Mouse (Mus musculus): Measurements from ENCODE around the gene Il3ra.

Il3ra gene

GRCm38 (mm10) chr14:14354511-14355359, 8.7 kb downstream of the Il3ra start:
- no peak for DNase-seq (ENCODE audit: low spot score in 2 of 2)

- DNase-seq (ENCODE audit: low spot score in 2 of 2), result no peak
Observed at GRCm38 (mm10) chr14:14355360-14355646, 9.2 kb downstream of the Il3ra start.

- no peak for DNase-seq (ENCODE audit: low spot score in 2 of 2)
Observed at GRCm38 (mm10) chr14:14395535-14395934, 49.5 kb downstream of the Il3ra start.

- no peak for DNase-seq (ENCODE audit: low spot score in 2 of 2)
Observed at GRCm38 (mm10) chr14:14400998-14401397, 54.9 kb downstream of the Il3ra start, which contains the start of gene Olfr721-ps1. Gene Olfr721-ps1, plus strand, starts transcription at chr14:14401298.
